Mouse (Mus musculus): ENCODE results near the gene Ttc39b.

DNA sequence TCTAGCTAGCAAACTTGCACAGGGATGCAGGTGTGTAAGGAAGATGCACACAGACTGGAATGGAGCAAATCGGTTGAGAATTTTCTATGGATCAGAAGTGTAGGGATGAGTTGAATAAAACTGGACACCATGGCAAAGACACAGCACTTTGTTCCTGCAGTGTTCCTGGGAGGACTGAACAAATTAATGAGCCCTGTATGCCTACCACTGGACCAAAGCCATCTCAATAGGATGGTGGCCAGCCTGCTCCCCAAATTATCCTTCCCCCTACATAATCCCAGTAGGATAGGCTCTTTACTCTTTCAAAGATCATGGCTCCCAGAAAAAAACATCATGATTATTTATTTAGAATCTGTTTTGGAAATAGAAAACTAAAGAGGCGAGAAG is 117.6 kb downstream of the Ttc39b start:
- TF ChIP-seq CTCF (IDR thresholded peaks at IDR 0.05; ENCODE audit: extremely low read depth, insufficient read length, insufficient replicate concordance, low read depth, low read length) (no peak), POLR2A (IDR thresholded peaks at IDR 0.05; ENCODE audit: low read depth, low read length) (no peak)

Data from small intestine, adult 2 months (tissue).